Mouse (Mus musculus) regulatory T cell (primary cell): ENCODE results near the gene Zbtb16.

Experiments
- in situ Hi-C: fragments of 300-600 bp; cut with MboI, MseI; formaldehyde crosslinking; loops from one replicate; pipeline ENCODE4 v1.15.1; 2025; ENCODE audit warnings: high pct_unique_total_duplicates

Zbtb16 gene

DNA sequence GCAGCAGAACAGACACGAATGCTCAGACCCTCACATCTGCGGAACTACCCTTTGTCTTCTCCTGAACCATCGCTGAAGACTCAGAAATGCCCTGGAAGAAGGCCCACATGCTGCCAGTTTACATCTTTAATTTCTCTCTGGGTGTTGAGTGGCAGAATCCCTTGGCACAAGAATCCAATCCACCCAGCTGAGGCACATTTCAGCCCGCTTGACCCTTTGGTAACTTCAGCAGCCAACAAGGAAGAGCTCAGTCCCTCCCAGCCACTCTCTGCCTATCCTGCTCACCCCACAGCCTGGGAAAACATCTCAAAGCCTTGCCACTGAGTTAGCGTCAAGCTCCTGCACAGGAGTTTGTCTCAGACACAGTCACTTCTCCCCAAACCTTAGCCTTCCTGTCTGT, 162.2 kb downstream of the Zbtb16 start:
- in situ Hi-C loops, result no loop called here

DNA sequence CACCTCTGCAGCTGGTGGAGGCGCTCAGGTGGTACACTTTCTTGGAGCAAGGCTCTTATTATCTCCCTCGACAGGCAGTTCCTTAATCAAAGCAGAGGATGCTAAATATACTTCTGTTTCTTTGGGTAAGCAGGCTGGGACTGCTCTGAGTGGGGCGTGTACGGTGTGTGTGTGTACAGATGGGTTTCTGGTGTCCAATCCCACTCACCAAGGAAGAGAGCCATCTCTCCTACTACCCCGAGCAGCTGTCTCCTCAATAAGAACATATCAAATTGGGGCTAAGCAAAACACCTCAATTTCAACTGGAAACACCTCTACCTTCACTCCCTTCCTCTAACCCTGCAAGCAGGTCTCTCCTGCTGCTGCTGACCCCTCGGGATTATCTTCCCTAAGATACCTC, 162.8 kb downstream of the Zbtb16 start:
- in situ Hi-C loops, result no loop called here

DNA sequence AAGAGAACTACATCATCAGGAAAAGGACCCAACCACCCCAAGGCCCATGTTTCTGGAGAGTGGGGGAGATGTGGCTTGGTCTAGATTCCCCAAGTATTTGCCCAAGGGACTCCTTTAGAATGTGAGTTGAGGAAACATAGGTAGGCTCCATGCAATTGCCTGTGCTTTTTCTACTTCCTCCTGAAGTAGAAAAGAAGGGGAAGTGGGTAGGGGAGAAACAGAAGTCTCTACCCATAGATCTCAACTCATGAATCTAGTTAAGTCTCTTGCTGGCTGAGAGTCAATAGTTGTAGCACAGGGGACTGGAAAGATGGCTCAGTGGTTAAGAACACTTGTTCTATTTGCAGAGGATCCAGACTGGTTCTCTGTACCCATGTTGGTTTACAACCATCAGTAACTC, 164.2 kb downstream of the Zbtb16 start:
- in situ Hi-C loops, result no loop called here

DNA sequence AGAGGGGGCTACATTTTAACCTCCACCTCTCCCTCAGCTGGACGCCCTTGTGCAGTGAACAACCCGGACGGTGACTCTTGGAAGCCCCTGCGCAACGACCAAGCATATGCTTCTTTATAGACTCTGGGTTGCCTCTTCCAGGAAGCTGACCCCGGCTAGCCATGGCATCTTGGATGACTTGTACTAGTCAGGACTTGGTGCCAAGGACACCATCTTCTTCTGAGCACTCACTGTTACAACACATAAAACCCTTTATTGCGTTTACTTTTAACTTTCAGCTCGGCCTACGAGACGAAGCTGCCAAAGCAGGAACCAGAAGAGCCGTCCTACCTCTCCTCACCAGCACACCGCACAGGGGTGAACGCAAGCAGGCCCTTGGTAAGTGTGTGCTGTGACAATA, 165.9 kb downstream of the Zbtb16 start:
- in situ Hi-C loops, result no loop called here

DNA sequence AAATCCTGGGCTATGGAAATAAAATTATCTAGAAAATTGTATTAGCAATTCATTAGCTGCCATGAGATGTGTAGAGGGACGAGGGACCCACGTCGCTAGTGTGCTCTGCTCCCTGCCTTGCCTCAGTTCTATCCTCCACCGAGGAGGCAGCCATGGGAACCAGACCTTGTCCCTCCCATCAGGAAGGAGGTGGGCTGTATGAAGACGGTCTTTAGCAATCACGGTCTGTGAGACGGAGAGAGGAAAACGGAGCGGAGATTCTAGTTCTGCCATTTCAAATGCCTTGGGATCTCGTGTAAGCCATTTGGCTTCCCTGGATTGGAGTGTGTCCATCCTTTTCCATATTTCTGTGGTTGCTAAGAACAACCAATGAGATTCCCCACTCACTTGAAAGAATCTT, 166.3 kb downstream of the Zbtb16 start:
- in situ Hi-C loops, result no loop called here

DNA sequence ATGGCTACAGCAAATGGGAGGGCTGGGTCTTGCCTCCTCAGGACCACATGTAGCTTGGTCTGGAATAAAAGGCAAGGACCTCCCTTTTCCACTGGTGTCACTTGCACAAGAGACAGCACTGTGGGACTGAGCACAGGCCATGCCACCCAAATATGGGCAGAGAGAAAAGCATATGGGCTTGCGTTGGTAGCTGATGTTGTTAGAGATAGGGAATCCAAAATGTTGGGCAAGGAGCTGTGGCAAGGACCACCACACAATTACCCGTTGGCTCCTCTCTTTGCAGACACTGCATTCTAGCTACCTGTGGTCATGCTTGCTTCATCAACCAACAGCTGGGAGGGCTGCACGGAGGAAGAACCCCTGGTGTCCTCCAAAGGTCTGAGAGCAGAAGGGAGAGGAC, 169.3 kb downstream of the Zbtb16 start:
- in situ Hi-C loops, result no loop called here

DNA sequence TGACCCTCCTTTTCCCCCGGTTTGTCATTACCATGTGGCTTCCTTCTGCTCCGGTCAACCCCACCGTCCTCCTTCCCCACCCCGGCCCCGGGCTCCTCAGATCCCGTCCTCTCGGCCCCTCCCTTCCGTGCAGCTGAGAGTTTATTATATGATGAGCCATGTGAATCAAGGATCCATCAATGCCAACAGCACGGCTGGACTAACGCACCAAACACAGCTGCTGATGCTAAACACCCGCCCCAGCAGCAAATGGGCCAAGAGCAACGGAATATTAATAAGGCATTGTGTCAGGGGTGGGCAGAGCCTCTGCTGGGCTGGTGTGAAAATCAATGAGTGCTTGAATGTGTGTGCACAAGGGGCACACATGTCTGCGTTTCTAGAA, 173.0 kb downstream of the Zbtb16 start:
- in situ Hi-C loops, result no loop called here

DNA sequence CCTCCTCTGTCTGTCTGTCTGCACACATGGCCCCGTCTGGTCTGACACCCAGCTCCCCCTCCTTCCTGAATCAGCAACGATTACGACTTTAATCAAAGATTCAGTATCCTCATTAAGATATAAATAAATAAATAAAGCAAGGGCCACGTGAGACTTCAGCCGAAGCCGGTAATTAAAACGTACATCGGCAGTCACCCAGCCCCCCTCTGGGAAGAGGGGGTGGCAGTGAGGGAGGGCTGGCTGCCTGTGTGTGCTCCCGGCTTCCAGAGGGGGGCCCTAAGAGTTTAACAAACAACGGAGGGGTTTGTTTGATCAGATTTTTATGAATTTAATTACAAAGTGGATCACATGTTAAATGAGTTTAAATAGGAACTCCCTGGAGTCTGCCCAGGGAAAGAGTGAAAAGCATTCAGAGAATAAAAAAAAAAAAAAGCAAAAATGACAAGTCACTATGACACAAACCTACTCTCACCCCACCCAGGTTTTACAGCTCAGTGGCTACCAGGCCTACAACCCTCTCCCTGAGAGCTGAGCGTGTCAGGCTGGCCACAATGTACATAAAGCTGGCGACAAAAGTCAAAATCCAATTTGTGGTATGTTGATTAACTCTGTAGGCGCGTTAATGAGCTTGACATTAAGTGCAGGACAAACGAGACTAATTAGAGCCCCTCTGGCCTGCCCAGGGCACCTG, 173.5 kb downstream of the Zbtb16 start:
- in situ Hi-C loops, result no loop called here

DNA sequence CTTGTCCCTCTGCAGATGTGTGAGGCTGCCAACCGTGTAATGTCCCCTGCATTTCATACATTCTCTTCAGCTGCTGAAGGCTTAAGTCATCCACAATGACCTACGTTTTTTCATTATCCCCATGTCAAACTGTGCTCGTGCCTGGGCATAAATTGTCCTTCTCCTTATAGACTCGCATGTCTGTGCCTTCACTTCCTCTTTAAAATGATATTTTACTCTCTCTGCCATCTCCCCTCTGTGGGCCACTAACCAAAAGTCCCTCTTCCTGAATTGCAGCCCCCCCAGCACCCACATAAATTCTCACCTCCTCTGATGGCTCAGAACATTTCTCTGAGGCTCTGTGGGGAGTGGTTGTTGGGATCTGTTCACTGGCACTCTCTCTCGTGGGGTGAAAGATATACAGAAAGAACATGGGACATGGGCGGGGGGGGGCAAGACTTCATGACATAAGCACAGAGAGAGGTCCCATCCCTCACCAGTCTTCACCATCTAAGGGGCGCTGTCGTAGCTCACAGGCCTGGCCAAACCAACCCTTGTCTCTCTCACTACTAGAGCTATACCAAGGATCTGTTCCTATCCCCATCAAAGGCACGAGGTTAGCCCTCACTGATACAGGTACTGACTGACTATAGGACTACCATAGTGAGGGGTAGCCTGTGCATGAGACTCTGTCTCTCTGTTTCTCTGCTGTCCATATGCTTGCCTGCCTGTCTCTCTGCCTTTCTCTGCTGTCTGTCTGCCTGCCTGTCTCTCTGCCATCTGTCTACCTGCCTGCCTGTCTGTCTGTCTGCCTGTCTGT, 174.6 kb downstream of the Zbtb16 start:
- in situ Hi-C loops, result no loop called here

DNA sequence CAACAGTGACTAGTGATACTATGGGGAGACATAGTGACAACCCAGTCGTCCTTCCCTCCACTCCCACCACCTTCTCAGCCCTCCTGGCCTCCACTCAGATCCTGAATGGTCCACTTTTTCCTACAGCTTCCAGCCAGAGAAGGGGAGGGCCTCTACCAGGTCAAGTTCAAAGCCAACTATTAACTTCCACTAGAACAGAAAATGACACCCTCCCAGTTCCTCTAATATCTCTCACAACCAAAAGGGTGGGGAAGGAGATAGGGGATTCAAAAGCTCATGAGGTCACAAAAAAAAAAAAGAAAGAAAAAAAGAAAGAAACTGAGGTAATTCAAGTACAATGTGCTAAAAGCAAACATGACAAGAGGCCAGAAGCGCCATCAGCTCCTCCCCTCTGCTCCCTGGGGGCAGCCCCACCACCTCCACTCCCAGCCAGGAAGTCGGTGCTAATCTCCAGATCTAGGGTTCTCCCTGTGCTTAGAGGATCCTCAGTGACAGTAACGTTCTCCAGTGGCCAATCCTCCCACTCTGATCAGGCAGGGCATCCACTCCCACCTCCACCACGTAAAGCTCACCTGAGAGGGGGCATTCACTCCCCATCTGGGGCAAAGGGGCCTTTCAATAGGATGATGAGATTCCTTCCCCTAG, 180.4 kb downstream of the Zbtb16 start:
- in situ Hi-C loops, result no loop called here

DNA sequence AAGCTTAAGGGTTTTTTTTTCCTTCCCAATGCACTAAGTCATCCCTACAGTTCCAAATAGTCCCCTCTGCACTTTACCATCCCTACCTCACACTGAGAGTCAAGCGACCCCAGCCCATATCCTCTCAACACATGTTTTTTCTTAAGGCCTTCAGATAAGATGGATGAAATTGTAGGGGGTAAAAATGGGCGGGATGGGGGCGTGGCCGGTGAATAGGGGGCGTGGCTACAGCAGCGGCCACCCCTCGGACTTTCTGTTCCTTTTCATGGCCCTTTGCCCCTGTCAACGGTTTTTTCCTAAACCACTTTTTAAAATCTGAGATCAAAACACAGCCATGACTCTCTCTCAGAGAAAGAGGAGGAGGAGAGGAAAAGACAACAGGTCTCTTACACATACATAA, 181.3 kb downstream of the Zbtb16 start:
- in situ Hi-C loops, result no loop called here

DNA sequence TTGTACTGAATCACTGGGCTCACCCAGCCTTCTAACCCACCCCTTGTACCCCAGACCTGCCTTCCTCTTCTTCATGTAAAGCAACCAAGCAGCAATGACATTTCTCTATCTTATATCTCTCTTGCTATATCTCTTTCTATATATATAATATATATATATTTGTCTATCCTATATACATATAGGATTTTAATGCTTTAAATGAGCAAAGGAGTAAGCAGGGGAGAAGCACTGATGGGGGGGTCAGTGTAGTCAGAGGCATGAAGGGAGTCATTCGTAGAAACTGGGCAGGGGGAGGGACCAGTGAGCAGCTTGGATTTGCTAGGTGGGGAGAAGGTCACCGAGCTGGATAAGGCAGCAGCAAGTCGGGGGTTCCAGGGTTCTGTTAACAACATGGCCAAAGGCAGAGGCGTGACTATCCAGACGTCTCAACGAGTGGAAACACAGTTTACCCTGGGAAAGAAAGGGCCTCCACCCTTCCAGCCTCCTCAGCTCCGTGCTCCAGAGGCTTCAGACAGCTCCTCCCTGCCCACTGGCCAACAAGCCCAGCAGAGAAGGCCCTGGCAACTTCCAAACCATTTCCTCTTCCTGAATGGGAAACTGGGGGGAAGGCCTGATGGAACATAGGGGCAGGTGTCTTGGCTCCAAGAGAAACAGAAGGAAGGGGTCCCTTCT, 182.5 kb downstream of the Zbtb16 start:
- in situ Hi-C loops, result no loop called here

DNA sequence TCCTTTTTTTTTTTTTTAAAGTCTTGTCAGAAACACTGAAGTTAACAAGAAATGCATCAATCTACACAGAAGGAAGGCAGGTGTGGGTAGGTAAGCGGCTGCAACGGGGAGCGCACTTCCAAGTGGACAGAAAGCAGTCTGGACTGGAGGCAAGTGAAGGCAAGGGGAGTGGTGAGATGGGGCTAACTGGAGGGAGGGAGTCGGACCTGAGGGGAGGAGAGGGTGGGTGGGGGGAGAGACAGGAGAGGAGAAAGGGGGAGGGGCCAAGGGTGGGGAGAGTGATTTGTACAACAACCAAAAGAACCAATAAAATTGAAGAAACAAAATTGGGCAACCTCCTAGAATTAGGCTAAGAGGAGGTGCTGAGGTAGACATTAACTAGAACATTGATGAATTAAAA, 184.0 kb downstream of the Zbtb16 start:
- in situ Hi-C loops, result no loop called here

DNA sequence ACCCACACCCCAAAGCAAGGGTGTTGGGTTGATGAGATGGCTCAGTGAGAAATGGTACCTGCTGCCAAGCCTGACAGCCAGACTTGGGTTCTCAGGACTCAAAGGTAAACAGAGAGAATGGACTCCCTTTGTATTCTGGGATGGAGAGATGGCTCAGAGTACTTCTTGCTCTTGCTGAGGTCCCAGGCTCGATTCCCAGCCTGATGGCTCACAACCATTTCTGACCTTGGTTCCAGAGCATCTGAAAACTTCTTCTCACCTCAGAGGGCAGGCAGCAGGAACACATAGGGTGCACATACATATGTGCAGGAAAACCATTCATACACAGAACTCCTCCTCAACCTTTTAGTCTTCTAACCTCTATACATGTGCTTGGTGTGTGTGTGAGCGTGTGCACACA, 185.2 kb downstream of the Zbtb16 start:
- in situ Hi-C loops, result no loop called here

DNA sequence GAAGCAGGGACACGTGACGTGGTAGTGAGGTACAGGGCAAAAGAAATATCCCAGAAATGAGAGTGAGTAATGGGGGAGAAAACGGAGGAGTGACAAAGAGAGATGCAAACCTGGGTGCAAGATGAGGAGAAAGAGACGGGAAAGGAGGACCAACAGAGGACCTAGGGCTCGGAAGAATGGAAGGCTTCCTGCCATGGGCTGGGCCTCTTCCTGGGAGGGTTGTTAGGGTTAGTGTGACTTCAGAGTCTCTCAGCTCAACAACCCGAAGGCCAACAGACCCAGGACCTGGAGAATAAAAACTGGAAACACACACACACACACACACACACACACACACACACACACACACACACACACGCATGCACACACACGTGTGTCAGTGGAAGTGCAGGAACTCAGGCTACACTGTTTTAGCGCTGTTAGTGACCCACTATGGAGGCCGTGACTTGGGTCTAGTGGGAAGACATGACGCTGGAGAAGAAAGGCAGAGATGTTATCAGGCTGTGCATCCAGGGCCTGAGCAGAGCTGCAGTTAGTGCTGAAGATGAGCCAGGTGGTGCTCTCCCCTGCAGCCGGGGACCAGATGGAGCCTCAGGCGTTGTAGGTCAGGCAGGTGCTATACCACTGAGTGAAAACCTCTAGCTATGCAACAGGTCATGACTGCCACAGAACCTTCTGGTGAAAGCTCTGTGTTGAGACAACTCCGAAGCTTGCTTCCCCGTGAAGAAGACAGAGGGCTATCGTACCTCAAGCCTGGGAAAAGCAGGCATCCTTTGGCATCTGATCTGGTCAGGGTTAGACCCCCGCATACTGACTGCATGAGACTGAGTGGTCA, 186.0 kb downstream of the Zbtb16 start:
- in situ Hi-C loops, result loop anchor here (5.0 to 10.0 kb wide), 3 partner anchors 207 to 315 kb away; partner anchors contain the start of gene Htr3b

DNA sequence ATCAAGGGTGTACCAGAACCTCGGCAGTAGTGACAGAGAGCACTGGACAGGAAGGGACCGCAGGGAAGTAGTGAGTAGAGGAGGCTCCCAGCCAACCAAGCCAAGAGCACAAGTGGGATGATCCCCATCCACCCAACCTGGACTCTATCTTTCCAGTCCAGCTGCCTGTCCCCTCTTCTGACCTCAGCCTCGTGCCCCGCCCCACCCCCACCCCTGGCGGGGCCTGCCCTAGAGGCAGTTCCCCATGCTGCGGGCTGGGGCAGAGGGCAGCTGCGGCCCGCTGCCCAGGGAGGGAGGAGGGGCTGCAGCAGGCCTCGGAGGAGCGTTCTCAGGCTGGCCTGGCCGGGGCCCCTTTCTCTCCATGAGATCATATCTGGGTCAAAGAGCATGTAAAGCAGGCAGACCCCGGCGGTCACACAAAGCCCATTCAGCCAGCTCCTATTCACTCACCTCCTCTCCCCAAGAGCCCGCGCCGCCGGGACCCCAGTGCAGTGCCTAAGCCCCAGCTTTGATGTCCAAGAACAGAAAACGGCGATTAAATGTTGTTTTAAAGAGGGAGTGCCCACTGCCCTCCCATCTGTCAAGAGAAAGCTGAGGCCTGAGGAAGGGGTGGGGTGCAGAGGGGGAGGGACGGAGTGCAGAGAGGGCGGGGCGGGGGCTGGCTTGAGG, 186.8 kb downstream of the Zbtb16 start:
- in situ Hi-C loops, result loop anchor here (5.0 to 10.0 kb wide), 3 partner anchors 208 to 316 kb away; partner anchors contain the start of gene Htr3b

DNA sequence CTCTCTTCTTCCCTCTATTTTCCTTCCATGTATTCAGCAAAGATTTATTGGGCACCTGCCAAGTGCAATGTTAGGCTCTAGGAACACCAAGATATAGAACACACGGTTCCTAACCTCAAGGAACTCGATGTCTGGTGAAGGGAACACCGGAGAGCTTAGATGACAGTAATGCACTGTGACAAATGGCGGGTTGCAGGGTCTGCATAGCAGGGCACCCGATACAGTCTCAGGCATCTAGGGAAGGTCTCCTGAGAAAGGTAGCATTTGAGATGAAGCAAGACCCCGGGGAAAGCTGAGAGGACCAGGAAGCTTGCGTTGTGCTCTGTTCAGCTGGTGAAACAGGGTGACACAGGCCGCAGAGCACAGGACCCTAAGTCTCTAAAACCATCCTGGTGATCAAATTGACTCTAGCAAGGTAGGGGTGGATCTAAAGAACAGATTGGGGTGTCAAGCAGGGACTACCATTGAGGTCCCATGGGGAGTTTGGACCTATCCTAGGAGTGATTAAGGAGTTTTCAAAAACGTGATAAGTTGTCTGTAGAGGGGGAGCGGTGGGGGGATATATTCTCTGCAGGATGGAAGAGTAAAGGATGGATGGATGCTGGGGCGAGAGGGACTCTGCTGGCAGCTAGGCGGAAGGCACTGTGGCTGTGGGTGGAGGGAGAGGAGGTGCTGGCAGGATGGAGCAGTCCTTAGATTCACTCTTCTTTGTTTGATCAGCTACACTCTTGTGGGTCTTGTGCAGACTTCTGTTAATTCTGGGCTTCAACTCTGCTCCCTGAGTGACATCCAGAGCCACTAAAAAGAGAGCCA, 187.5 kb downstream of the Zbtb16 start:
- in situ Hi-C loops, result loop anchor here (5.0 to 10.0 kb wide), 3 partner anchors 209 to 316 kb away; partner anchors contain the start of gene Htr3b

DNA sequence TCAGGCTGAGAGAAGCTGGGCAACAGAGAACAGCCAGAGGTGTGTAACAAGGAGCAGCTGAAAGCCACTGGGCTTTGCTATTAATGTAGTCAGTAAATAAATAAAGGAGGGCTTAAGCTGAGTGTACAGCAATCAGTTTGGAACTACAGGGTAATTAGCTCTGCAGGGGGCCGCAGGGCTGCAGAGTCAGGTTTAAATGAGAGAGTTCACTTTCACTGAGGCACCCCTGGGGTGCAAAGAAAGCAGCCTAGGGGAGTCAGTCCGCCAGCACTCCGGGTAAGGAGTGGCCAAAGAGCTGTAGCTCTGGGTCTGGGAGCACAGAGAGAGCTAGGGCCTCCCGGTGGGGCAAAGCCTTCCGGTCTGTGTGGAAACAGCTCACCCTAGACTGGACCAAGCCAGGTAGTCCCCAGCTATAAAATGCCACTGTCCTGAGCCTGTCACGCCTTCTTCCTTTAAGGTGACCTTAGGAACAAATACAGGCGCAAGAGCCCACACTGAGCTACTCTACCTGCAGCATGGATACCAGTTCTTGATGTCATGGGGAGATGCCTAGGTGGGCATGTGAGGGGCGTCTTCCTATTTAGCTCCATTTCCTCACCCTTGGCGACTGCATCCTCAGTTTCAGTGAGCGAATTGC, 188.3 kb downstream of the Zbtb16 start:
- in situ Hi-C loops, result loop anchor here (5.0 to 10.0 kb wide), 3 partner anchors 210 to 317 kb away; partner anchors contain the start of gene Htr3b
